Mouse (Mus musculus) heart, postnatal 0 days (tissue): ENCODE measurements at regions not wholly inside any gene's neighbourhood (a gene's known extent, or its start where the extent isn't known, plus 50 kb on each side); places are given as distances from the start of the nearest gene placed in this dataset.
"Not testable (repeated sequence)": the region's sequence is repeated elsewhere in the genome, so short reads cannot be mapped to it uniquely, and the experiment has no call there.

Experiments used
- ATAC-seq: fragments of 200-750 bp; cut with Nextera tagmentation; 2 replicates; pipeline ENCODE4 v1.8.0; 2017; ENCODE audit warnings: low read depth, moderate number of reproducible peaks, moderate library complexity; ENCODE audit not compliant: insufficient read depth
- DNase-seq: peaks from one replicate; pipeline ENCODE4 v3.0.0-alpha.2; 2016; ENCODE audit warnings: low spot score
- H3K27ac ChIP-seq: fragments of 300-500 bp; sonication (generic); 2 replicates; pipeline ENCODE4 v1.5.1; 2014; ENCODE audit warnings: low read depth, mild to moderate bottlenecking
- H3K27me3 ChIP-seq: fragments of 300-500 bp; sonication (generic); 2 replicates; pipeline ENCODE4 v1.6.1; 2014; ENCODE audit warnings: low read length, mixed read lengths; ENCODE audit not compliant: control insufficient read depth, insufficient read depth
- H3K36me3 ChIP-seq: fragments of 300-500 bp; sonication (generic); replicated peaks from 2 replicates; pipeline ENCODE4 v1.6.1; 2014; ENCODE audit warnings: low read length, mixed read lengths; ENCODE audit not compliant: control insufficient read depth, insufficient read depth
- H3K4me1 ChIP-seq: fragments of 300-500 bp; sonication (generic); 2 replicates; pipeline ENCODE4 v1.6.1; 2014; ENCODE audit warnings: antibody characterized with exemption; ENCODE audit not compliant: control insufficient read depth, insufficient read depth
- H3K4me2 ChIP-seq: fragments of 300-500 bp; sonication (generic); 2 replicates; pipeline ENCODE4 v1.6.1; 2014; ENCODE audit warnings: low read depth, mild to moderate bottlenecking, low read length, moderate library complexity
- H3K4me3 ChIP-seq: fragments of 300-500 bp; sonication (generic); 2 replicates; pipeline ENCODE4 v1.5.1; 2014; ENCODE audit warnings: low read depth, low read length
- H3K9ac ChIP-seq: fragments of 300-500 bp; sonication (generic); replicated peaks from 2 replicates; pipeline ENCODE4 v1.6.1; 2014; ENCODE audit warnings: low read depth, low read length, mixed read lengths
- H3K9me3 ChIP-seq: fragments of 300-500 bp; sonication (generic); replicated peaks from 2 replicates; pipeline ENCODE4 v1.6.1; 2016; ENCODE audit warnings: low read length; ENCODE audit not compliant: control insufficient read depth
- CTCF ChIP-seq: IDR thresholded peaks from 2 replicates; pipeline ENCODE4 v1.5.1; 2016; ENCODE audit warnings: antibody characterized with exemption, control low read depth, low read depth
- EP300 ChIP-seq: IDR thresholded peaks from 2 replicates; pipeline ENCODE4 v1.6.1; 2016; ENCODE audit warnings: antibody characterized with exemption, low read depth
- WGBS: fragments of 180-500 bp; shearing (Covaris S2); extraction: QIAGEN DNeasy Blood & Tissue Kit; methylation state at CpG from one replicate; pipeline ENCODE4 v1.1.7; 2014; 5-methylcytosine and 5-hydroxymethylcytosine counted together

DNA sequence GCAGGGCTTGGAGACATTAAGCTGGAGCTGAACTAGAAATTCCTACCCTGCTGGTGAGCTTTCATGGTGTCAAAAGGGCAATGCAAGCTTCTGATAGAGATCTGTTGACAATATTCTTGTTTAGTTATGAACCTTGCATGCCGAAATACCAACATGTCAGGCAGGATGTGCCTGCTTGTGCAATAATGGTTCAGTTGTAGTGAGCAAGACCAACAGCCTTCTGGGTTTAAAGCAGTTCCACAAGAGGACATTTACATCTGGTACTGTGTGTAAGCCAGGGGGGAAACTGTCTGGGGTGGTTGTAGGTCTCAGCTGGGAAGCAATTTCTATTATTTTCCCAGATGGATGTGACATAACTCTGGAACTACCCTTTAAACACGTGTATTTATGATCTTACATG is 987.6 kb upstream of the Gm38303 start:
- H3K4me1 ChIP-seq = no peaks in the 10 kb centered on the region
- no peaks in the 10 kb centered on the region for H3K36me3 ChIP-seq
- ATAC-seq (no peak), DNase-seq (no peak)
- H3K27ac ChIP-seq = no peak overlapping the region
- TF ChIP-seq EP300 = no peak
- no peak for TF ChIP-seq CTCF
- no peaks in the 10 kb centered on the region for H3K27me3 ChIP-seq
- H3K4me2 ChIP-seq = no peak overlapping the region
- H3K9me3 ChIP-seq = no peaks in the 10 kb centered on the region
- WGBS = 47% methylated on average over 2 of the region's 2 CpGs
- no peak overlapping the region for H3K4me3 ChIP-seq
- no peak overlapping the region for H3K9ac ChIP-seq

DNA sequence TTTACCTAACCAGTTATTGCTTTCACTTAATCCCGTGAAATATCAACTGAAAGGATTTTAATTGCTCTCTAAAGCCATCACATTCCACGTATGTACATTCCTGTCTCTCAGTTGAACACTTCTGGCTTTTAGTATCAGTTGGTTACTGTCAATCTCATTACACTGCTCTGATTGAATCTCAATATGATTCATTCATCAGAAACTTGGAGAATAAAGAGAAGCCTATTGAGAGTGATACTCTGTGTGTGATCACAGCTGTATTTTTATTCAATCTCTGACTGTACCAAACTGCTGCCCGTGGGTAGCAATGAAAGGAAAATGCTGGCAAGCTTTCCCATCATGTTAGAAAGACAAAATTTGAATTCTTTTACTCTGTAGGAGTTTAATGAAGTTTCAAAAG is 957.5 kb upstream of the Gm38303 start:
- no peaks in the 10 kb centered on the region for H3K36me3 ChIP-seq
- H3K4me2 ChIP-seq = no peak overlapping the region
- no peak for DNase-seq
- no peak overlapping the region for H3K9ac ChIP-seq
- H3K27me3 ChIP-seq = no peaks in the 10 kb centered on the region
- WGBS = 68% methylated on average over 3 of the region's 3 CpGs
- no peak overlapping the region for H3K27ac ChIP-seq
- no peak overlapping the region for H3K4me3 ChIP-seq
- H3K9me3 ChIP-seq = no peaks in the 10 kb centered on the region
- no peak for ATAC-seq
- TF ChIP-seq EP300 (no peak), CTCF (no peak)
- H3K4me1 ChIP-seq = no peaks in the 10 kb centered on the region

DNA sequence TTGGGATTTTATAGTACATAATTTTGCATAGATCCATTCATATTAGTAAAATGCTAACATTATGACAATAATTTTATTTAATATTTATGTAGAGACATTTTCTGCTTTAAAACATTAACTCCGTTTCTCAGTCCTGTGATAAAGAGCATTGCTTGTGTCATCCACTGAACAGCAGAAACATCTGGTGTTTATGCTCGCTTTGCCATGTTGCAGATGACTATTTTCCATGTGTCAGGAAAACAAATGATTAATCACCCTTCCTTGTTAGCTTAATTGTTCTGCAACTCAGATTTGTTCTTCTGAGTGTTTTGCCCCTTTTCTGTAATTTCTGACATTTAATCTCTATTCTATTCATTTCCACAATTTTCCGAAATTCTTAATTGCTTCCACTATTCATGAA is 925.6 kb upstream of the Gm38303 start:
- H3K27me3 ChIP-seq = no peaks in the 10 kb centered on the region
- no peak overlapping the region for H3K4me2 ChIP-seq
- TF ChIP-seq EP300 = no peak
- TF ChIP-seq CTCF = no peak
- H3K9ac ChIP-seq = no peak overlapping the region
- no peak overlapping the region for H3K27ac ChIP-seq
- H3K36me3 ChIP-seq = no peaks in the 10 kb centered on the region
- H3K9me3 ChIP-seq = no peaks in the 10 kb centered on the region
- 65% methylated on average over 3 of the region's 3 CpGs for WGBS
- H3K4me1 ChIP-seq = no peaks in the 10 kb centered on the region
- H3K4me3 ChIP-seq = no peak overlapping the region
- ATAC-seq (no peak), DNase-seq (no peak)

DNA sequence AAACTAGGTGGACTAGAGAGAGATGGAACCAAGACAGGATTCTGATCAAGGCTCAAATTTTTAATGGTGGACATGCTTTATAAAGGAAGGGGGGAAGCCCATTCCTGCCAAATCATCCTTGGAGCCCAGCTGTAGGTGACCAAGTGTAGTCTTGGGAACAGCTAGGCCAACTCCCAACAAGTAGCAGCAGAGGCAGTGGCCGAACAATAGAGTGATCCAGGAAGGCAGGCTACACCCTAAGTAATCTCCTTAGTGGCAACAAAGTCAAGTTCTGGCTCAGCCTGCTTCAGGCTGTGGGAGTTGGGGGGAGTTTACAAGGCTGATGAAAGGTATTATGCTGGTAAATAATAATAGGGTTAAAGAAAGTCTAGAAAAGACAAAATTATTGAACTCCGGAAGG is 878.5 kb upstream of the Gm38303 start:
- Histone ChIP-seq H3K9me3 (no peaks in the 10 kb centered on the region), H3K9ac (no peak overlapping the region), H3K4me2 (no peak overlapping the region), H3K4me3 (no peak overlapping the region), H3K27ac (no peak overlapping the region), H3K4me1 (no peaks in the 10 kb centered on the region), H3K27me3 (no peaks in the 10 kb centered on the region), H3K36me3 (no peaks in the 10 kb centered on the region)
- WGBS = 82% methylated on average over 2 of the region's 2 CpGs
- no peak for TF ChIP-seq EP300
- TF ChIP-seq CTCF = no peak
- no peak for ATAC-seq
- DNase-seq = no peak

DNA sequence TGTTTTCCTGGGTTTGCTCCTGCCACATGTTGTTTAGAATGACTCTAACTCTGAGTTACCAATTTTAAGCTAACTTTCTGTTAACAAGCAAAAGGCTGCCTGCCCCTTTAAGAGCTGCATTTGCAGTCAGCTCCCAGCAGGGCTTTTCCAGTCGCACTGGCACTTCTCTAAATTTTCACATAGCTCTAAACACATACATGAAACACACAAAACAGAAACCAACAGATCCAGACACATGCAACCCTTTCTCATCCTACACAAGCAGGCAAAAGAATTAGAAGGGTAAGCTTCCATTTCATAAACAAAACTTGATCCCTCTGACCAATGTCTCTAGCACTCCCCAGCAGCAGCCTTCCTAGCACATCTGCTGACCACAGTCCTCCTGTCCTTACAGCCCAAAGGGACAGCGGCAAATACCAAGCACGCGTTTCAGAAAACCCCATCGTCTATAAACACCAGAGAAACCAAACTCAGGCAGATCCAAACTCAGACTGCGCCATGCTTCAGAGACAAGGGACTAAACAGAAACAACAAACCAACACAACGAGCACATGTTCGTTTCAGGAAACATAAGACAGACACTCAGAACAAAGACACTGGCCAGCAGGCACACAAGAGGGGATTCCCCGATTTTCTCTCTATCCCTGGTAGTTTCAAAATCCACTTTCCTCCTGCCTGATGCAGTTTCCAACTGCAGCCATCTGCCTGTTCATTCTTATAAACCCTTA is 877.6 kb upstream of the Gm38303 start:
- not testable (repeated sequence) for ATAC-seq, H3K4me1 ChIP-seq, H3K9me3 ChIP-seq, DNase-seq, H3K9ac ChIP-seq, H3K27me3 ChIP-seq, H3K36me3 ChIP-seq, H3K27ac ChIP-seq
- WGBS = 18% methylated on average over 9 of the region's 9 CpGs
- Histone ChIP-seq H3K4me2 (peak overlapping the region; percentile 40), H3K4me3 (peak overlapping the region; percentile 21)

DNA sequence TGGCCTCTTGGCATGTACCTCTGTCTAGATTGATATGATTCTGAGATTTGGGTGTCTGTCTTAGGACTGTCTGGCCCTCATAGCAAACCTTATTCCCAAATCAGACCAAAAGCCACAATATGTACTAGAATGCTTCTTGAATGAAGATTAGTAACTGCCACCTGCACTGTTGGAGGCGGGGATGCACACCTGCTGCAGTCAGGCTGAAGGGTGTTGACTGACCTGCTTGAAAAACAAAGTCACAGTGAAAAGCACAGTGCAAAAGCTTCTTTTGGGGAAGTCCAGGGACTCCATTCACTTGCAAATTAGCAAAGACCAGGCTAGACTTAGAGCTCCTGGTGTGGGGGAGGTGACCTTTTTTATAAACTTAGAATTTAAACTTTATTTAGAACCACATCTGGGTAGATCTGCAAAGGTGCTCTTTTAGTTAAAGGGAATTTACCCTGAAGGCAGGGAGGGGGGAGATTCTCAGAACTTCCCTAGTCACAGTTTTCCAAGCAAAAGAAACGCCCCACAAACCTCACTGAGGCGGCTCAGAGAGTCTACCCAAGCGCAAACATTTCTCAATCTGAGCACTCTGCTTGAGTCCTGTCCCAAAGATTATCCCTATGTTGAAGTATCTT is 876.9 kb upstream of the Gm38303 start:
- H3K4me1 ChIP-seq, H3K36me3 ChIP-seq, H3K4me2 ChIP-seq, H3K27ac ChIP-seq, H3K4me3 ChIP-seq, DNase-seq, H3K9me3 ChIP-seq, H3K27me3 ChIP-seq, ATAC-seq, H3K9ac ChIP-seq: not testable (repeated sequence)
- WGBS = 67% methylated on average over 4 of the region's 4 CpGs

DNA sequence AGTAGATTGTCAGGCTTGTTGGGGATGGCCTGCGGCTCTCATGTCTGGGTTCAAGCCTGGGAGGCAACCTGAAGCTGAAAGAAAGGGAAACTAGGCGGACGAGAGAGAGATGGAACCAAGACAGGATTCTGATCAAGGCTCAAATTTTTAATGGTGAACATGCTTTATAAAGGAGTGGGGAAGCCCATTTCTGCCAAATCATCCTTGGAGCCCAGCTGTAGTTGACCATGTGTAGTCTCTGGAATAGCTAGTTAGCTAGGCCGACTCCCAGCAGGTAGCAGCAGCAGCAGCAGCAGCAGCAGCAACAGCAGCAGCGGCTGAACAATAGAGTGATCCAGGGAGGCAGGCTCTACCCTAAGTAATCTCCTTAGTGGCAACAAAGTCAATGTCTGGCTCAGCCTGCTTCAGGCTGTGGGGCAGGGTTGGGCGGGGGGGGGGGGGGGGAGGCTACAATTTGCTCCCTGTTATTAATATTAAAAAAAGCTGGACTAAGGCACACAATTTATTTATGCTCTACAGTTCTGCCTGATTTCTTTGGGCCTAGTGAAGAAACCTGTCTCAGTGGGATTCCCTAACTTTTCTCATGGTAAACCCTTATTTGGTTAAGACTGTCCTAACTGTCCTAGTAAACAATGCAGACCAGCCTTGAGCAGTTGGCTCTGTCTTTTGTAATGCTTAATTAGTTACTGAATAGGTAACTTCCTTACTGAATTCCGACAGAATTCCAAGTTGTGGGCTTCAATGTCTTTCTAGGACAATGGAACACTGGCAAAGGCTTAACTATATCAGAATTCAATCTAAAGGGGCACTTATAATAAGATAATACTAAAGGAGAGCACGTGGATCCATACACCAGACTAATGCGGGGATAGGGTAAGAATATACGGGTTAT is 875.7 kb upstream of the Gm38303 start:
- not testable (repeated sequence) for H3K4me2 ChIP-seq, H3K27ac ChIP-seq, ATAC-seq, H3K27me3 ChIP-seq, H3K4me3 ChIP-seq, H3K9ac ChIP-seq, H3K9me3 ChIP-seq, H3K36me3 ChIP-seq, DNase-seq, H3K4me1 ChIP-seq
- 71% methylated on average over 9 of the region's 10 CpGs for WGBS
